ENCODE assay signal across 18 mouse cellular contexts in the genomic region with DNA sequence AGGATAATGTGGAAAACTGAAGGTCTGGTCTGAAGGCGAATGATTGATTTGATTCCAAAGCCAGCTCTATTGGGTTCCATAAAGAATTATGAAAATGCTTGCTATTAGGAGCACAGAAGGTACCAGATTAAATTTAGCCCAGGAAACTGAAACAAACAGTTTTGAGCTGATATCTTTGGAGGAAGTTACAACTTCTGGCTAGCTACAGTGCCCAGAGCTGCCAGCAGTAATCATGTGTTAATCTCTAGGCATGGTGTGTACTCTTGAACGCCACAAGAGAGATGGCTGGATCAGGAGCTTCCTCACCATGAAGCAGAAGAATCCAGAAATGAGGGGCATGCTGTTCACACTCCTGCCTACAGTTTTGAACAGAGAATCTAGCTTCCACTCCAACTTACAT.
DNase-seq lines count a peak whose midpoint lies in the region; ATAC-seq lines count a peak whose summit lies in the region.
"Had no signal": no experiment of that assay in that cellular context is flagged by ENCODE, and none has a peak within 500 bp of the region (broad histone marks: within the 10 kb centered on the region; RNA-seq: fewer than 3 reads in every experiment).

No protein-coding gene starts in this region.

- no peak overlapping the region for H3K4me3 ChIP-seq in forebrain, embryonic 13.5 days
- no peak overlapping the region for H3K4me3 ChIP-seq in forebrain, embryonic 10.5 days
- H3K4me3 ChIP-seq in neural tube, embryonic 13.5 days, result no peak overlapping the region
- H3K4me3 ChIP-seq: heart, embryonic 13.5 days; limb, embryonic 12.5 days; liver, embryonic 15.5 days had no signal

- WGBS in forebrain, embryonic 13.5 days, result 84% methylated on average over 2 of the region's 2 CpGs
- 94% methylated on average over 2 of the region's 2 CpGs for WGBS in forebrain, embryonic 10.5 days
- WGBS in neural tube, embryonic 13.5 days, result 75% methylated on average over 2 of the region's 2 CpGs

- H3K27ac ChIP-seq in forebrain, embryonic 13.5 days, result peak overlapping the region; percentile 31; the same call in 1 of the 2 replicates
- no peak overlapping the region for H3K27ac ChIP-seq in forebrain, embryonic 10.5 days
- peak overlapping the region; percentile 80 for H3K27ac ChIP-seq in neural tube, embryonic 13.5 days (replicated peaks)
- H3K27ac ChIP-seq: heart, embryonic 13.5 days; limb, embryonic 12.5 days; liver, embryonic 15.5 days had no signal

- H3K4me2 ChIP-seq in forebrain, embryonic 13.5 days, result no peak overlapping the region
- H3K4me2 ChIP-seq in neural tube, embryonic 13.5 days, result no peak overlapping the region
- H3K4me2 ChIP-seq: heart, embryonic 13.5 days; limb, embryonic 12.5 days; liver, embryonic 15.5 days had no signal

- H3K4me1 ChIP-seq in forebrain, embryonic 13.5 days, result peaks cover 22% of the 10 kb centered on the region
- H3K4me1 ChIP-seq in forebrain, embryonic 10.5 days, result no peaks in the 10 kb centered on the region
- peaks cover 43% of the 10 kb centered on the region for H3K4me1 ChIP-seq in neural tube, embryonic 13.5 days (replicated peaks)
- H3K4me1 ChIP-seq: liver, embryonic 15.5 days had no signal

- H3K36me3 ChIP-seq in forebrain, embryonic 13.5 days (ENCODE audit: poor library complexity, severe bottlenecking), result no peaks in the 10 kb centered on the region
- no peaks in the 10 kb centered on the region for H3K36me3 ChIP-seq in forebrain, embryonic 10.5 days (replicated peaks)
- H3K36me3 ChIP-seq in neural tube, embryonic 13.5 days, result no peaks in the 10 kb centered on the region
- H3K36me3 ChIP-seq: heart, embryonic 13.5 days; limb, embryonic 12.5 days; liver, embryonic 15.5 days had no signal

- no peak for DNase-seq in forebrain, embryonic 10.5 days (ENCODE audit: extremely low spot score, low spot score)
- peak; percentile 32 for DNase-seq in layer of hippocampus, adult 9-10 months (ENCODE audit: low spot score)
- DNase-seq in layer of hippocampus, adult 11-12 months (ENCODE audit: low spot score), result no peak
- DNase-seq in neural tube, embryonic 10.5 days (ENCODE audit: extremely low spot score, low spot score), result no peak
- no peak for DNase-seq in thymus, postnatal 25 days
- DNase-seq: adrenal gland, postnatal 14 days; cerebellum, postnatal 10 days; heart, postnatal 4 days; kidney, adult 2 months; kidney, postnatal 25 days; thymus, adult 2 months had no signal

- H3K9ac ChIP-seq in forebrain, embryonic 13.5 days, result no peak overlapping the region
- H3K9ac ChIP-seq in neural tube, embryonic 13.5 days, result no peak overlapping the region
- H3K9ac ChIP-seq: heart, embryonic 13.5 days; limb, embryonic 12.5 days; liver, embryonic 15.5 days had no signal

- H3K27me3 ChIP-seq in forebrain, embryonic 13.5 days, result no peaks in the 10 kb centered on the region
- no peaks in the 10 kb centered on the region for H3K27me3 ChIP-seq in forebrain, embryonic 10.5 days (ENCODE audit: poor library complexity, severe bottlenecking)
- no peaks in the 10 kb centered on the region for H3K27me3 ChIP-seq in neural tube, embryonic 13.5 days
- H3K27me3 ChIP-seq: CH12.LX; heart, embryonic 13.5 days; limb, embryonic 12.5 days; liver, embryonic 15.5 days had no signal

- no peaks in the 10 kb centered on the region for H3K9me3 ChIP-seq in forebrain, embryonic 13.5 days (replicated peaks)
- H3K9me3 ChIP-seq in forebrain, embryonic 10.5 days, result no peaks in the 10 kb centered on the region
- H3K9me3 ChIP-seq in neural tube, embryonic 13.5 days, result no peaks in the 10 kb centered on the region
- H3K9me3 ChIP-seq: heart, embryonic 13.5 days; limb, embryonic 12.5 days; liver, embryonic 15.5 days had no signal

- ATAC-seq in forebrain, embryonic 13.5 days, result no peak; the same call in 1 of the 2 replicates
- ATAC-seq in neural tube, embryonic 13.5 days (ENCODE audit: low read depth), result no peak
- no peak for ATAC-seq in cerebellum, adult (ENCODE audit: insufficient number of reproducible peaks, low FRiP score, low TSS enrichment)
